ENCODE assay signal across 23 mouse cellular contexts in genomic region chr6:40068467-40068866, GRCm38 (mm10).
A peak's percentile ranks its signal among the peaks of the same experiment; 100 is the strongest.
DNase-seq lines count a peak whose midpoint lies in the region; ATAC-seq and TF ChIP-seq lines count a peak whose summit lies in the region.
"Had no signal": no experiment of that assay in that cellular context is flagged by ENCODE, and none has a peak within 500 bp of the region (broad histone marks: within the 10 kb centered on the region; RNA-seq: fewer than 3 reads in every experiment).

No protein-coding gene starts in this region.

- no peak overlapping the region for H3K4me2 ChIP-seq in midbrain, embryonic 15.5 days
- H3K4me2 ChIP-seq in midbrain, embryonic 13.5 days (replicated peaks): no peak overlapping the region
- no peak overlapping the region for H3K4me2 ChIP-seq in myocyte (ENCODE audit: low read depth)
- H3K4me2 ChIP-seq: heart, embryonic 13.5 days; limb, embryonic 13.5 days; liver, embryonic 13.5 days; stomach, embryonic 15.5 days had no signal

- DNase-seq in cerebellum, adult 11 months: peak; percentile 29
- DNase-seq in cerebellum, adult 9-10 months: peak; percentile 56
- no peak for DNase-seq in frontal cortex, adult 2 months (ENCODE audit: extremely low spot score in 1 of 2, low spot score in 1 of 2)
- DNase-seq: gastrocnemius, postnatal 36 days; heart, adult 2 months; heart, postnatal 14 days; kidney, postnatal 36 days; layer of hippocampus, postnatal 36 days; liver, embryonic 13.5 days; lung, adult 2 months; thymus, postnatal 25 days had no signal

- H3K4me1 ChIP-seq in midbrain, embryonic 15.5 days: peaks cover 8% of the 10 kb centered on the region; the same call in 1 of the 2 replicates
- peaks cover 8% of the 10 kb centered on the region; the same call in 1 of the 2 replicates for H3K4me1 ChIP-seq in midbrain, embryonic 13.5 days (replicated peaks)
- H3K4me1 ChIP-seq: forebrain, embryonic 10.5 days; heart, embryonic 13.5 days; liver, embryonic 13.5 days; megakaryocyte, embryonic 14.5 days; stomach, embryonic 15.5 days had no signal

- no peaks in the 10 kb centered on the region for H3K36me3 ChIP-seq in midbrain, embryonic 15.5 days (replicated peaks)
- no peaks in the 10 kb centered on the region for H3K36me3 ChIP-seq in midbrain, embryonic 13.5 days
- no peaks in the 10 kb centered on the region for H3K36me3 ChIP-seq in myocyte (ENCODE audit: control insufficient read depth, insufficient read depth)
- H3K36me3 ChIP-seq: forebrain, embryonic 10.5 days; heart, embryonic 13.5 days; limb, embryonic 13.5 days; liver, embryonic 13.5 days; stomach, embryonic 15.5 days had no signal

- no peaks in the 10 kb centered on the region for H3K27me3 ChIP-seq in midbrain, embryonic 15.5 days (replicated peaks)
- no peaks in the 10 kb centered on the region for H3K27me3 ChIP-seq in midbrain, embryonic 13.5 days
- no peaks in the 10 kb centered on the region for H3K27me3 ChIP-seq in myocyte (ENCODE audit: control insufficient read depth, insufficient read depth, insufficient read length)
- H3K27me3 ChIP-seq: heart, embryonic 13.5 days; limb, embryonic 13.5 days; liver, embryonic 13.5 days; megakaryocyte, embryonic 14.5 days; stomach, embryonic 15.5 days had no signal

- no peak for TF ChIP-seq POLR2A in myocyte (IDR thresholded peaks at IDR 0.05; ENCODE audit: insufficient read length, low read depth)

- H3K79me2 ChIP-seq in myocyte (ENCODE audit: control insufficient read depth, insufficient read depth): no peaks in the 10 kb centered on the region

- no peak overlapping the region for H3K9ac ChIP-seq in midbrain, embryonic 15.5 days
- H3K9ac ChIP-seq in midbrain, embryonic 13.5 days (replicated peaks): no peak overlapping the region
- H3K9ac ChIP-seq: heart, embryonic 13.5 days; limb, embryonic 13.5 days; liver, embryonic 13.5 days; stomach, embryonic 15.5 days had no signal

- no peak overlapping the region for H3ac ChIP-seq in myocyte (ENCODE audit: control insufficient read depth, insufficient read length)

- H3K9me3 ChIP-seq in midbrain, embryonic 15.5 days: no peaks in the 10 kb centered on the region
- 0 out of 2 replicates have a peak, but pooled peaks cover 3% of the 10 kb centered on the region for H3K9me3 ChIP-seq in midbrain, embryonic 13.5 days
- H3K9me3 ChIP-seq: heart, embryonic 13.5 days; limb, embryonic 13.5 days; liver, embryonic 13.5 days; stomach, embryonic 15.5 days had no signal

- no peak for ATAC-seq in cerebellum, adult (ENCODE audit: insufficient number of reproducible peaks, low FRiP score, low TSS enrichment)
- ATAC-seq in midbrain, embryonic 15.5 days (replicated peaks): no peak
- no peak for ATAC-seq in midbrain, embryonic 13.5 days
- no peak for ATAC-seq in CD4-positive, CD25-positive, alpha-beta regulatory T cell, adult 4 months
- ATAC-seq: forebrain, embryonic 16.5 days; intestine, postnatal 0 days had no signal

- H3K27ac ChIP-seq in midbrain, embryonic 15.5 days: 0 out of 2 replicates have a peak overlapping the region, but pooled peaks have one; percentile 6
- H3K27ac ChIP-seq in midbrain, embryonic 13.5 days: no peak overlapping the region
- H3K27ac ChIP-seq: forebrain, embryonic 10.5 days; heart, adult 2 months; heart, embryonic 13.5 days; limb, embryonic 13.5 days; liver, embryonic 13.5 days; stomach, embryonic 15.5 days had no signal

- no peak overlapping the region for H3K4me3 ChIP-seq in midbrain, embryonic 15.5 days
- no peak overlapping the region for H3K4me3 ChIP-seq in midbrain, embryonic 13.5 days (replicated peaks)
- H3K4me3 ChIP-seq in myocyte: no peak overlapping the region
- H3K4me3 ChIP-seq: forebrain, embryonic 10.5 days; heart, adult 2 months; heart, embryonic 13.5 days; limb, embryonic 13.5 days; liver, embryonic 13.5 days; megakaryocyte, embryonic 14.5 days; stomach, embryonic 15.5 days had no signal

- 81% methylated on average over 6 of the region's 6 CpGs for WGBS in midbrain, embryonic 15.5 days
- WGBS in midbrain, embryonic 13.5 days: 75% methylated on average over 6 of the region's 6 CpGs

TF ChIP-seq in myocyte, 11 proteins besides CTCF, POLR2A, EP300 and RAD21:
- TF ChIP-seq MAX (IDR thresholded peaks at IDR 0.05; ENCODE audit: low read depth) (no peak), MYOG (IDR thresholded peaks at IDR 0.05; ENCODE audit: control insufficient read depth in 1 of 3, insufficient read depth in 1 of 3, insufficient read length in 2 of 3, low read depth in 2 of 3) (peak in 2 of 3 experiments; percentile 49 to 79), MYOD1 (IDR thresholded peaks at IDR 0.05; ENCODE audit: control insufficient read depth in 1 of 3, insufficient read length in 2 of 3, low read depth in 2 of 3) (peak in 2 of 3 experiments; percentile 52), POLR2AphosphoS2 (IDR thresholded peaks at IDR 0.05; ENCODE audit: insufficient read length, low read depth) (no peak), SRF (IDR thresholded peaks at IDR 0.05; ENCODE audit: control insufficient read depth, insufficient read length, low read depth) (no peak)
TF ChIP-seq in myocyte: peak in this region for 2.

Comparison
In these comparisons a context has a peak if more than half of its experiments do, and no peak if none do; other contexts are left out.
1. DNase-seq: peak in cerebellum, adult 11 months (single experiment) and cerebellum, adult 9-10 months (single experiment); none in frontal cortex, adult 2 months (0 of 2).